Comparison of ENCODE assay signal across 10 mouse cellular contexts in genomic region chr7:30062478-30062877, GRCm38 (mm10). TPM values are rescaled to one million over a fixed set of nuclear protein-coding genes. Genes with fewer than 3 reads are reported as not detected.
DNase-seq lines count a peak whose midpoint lies in the region; ATAC-seq and TF ChIP-seq lines count a peak whose summit lies in the region.
"Had no signal": no experiment of that assay in that cellular context is flagged by ENCODE, and none has a peak within 500 bp of the region (broad histone marks: within the 10 kb centered on the region; RNA-seq: fewer than 3 reads in every experiment).

No protein-coding gene starts in this region.

- no peaks in the 10 kb centered on the region for H3K9me3 ChIP-seq in ES-E14 (ENCODE audit: control insufficient read depth, insufficient read depth, low read depth, low read length)
- H3K9me3 ChIP-seq in limb, embryonic 11.5 days (ENCODE audit: control insufficient read depth, low read length): no peaks in the 10 kb centered on the region
- H3K9me3 ChIP-seq: liver, embryonic 15.5 days had no signal

- H3K36me3 ChIP-seq in kidney, adult 2 months (ENCODE audit: control insufficient read depth, insufficient read depth, low read length): no peaks in the 10 kb centered on the region
- H3K36me3 ChIP-seq in ES-E14 (ENCODE audit: control insufficient read depth, insufficient read depth, low read length, poor library complexity, severe bottlenecking): peaks cover 18% of the 10 kb centered on the region
- peaks cover 8% of the 10 kb centered on the region; the same call in 1 of the 2 replicates for H3K36me3 ChIP-seq in limb, embryonic 11.5 days (ENCODE audit: control insufficient read depth, insufficient read depth, low read length)

- TF ChIP-seq POLR2A in kidney, adult 2 months (IDR thresholded peaks at IDR 0.05; ENCODE audit: low read depth, low read length): no peak

- DNase-seq in kidney, adult 2 months: no peak
- DNase-seq in kidney, adult 11 months: no peak
- DNase-seq in A20 (ENCODE audit: low read depth, low spot score) (peak; percentile 35), ES-E14 (ENCODE audit: low read depth, low spot score) (peak; percentile 60)
- DNase-seq in limb, embryonic 11.5 days (ENCODE audit: low spot score): peak; percentile 44
- DNase-seq in gastrocnemius, adult 18-20 months (ENCODE audit: low spot score): no peak
- DNase-seq in testis, postnatal 14 days (ENCODE audit: low spot score): no peak
- DNase-seq: cerebellum, adult 8-10 months had no signal

- TF ChIP-seq CTCF in kidney, adult 2 months (conservative IDR thresholded peaks at IDR 0.05; ENCODE audit: insufficient read depth, insufficient read length, low read depth, low read length): peak; percentile 34

- H3K4me2 ChIP-seq in limb, embryonic 11.5 days (ENCODE audit: low read depth, severe bottlenecking): no peak overlapping the region
- H3K4me2 ChIP-seq: liver, embryonic 15.5 days had no signal

- no peaks in the 10 kb centered on the region for H3K27me3 ChIP-seq in kidney, adult 2 months (replicated peaks; ENCODE audit: control insufficient read depth, insufficient read depth, low read length)
- no peaks in the 10 kb centered on the region for H3K27me3 ChIP-seq in limb, embryonic 11.5 days (ENCODE audit: control insufficient read depth, insufficient read depth, low read length)
- H3K27me3 ChIP-seq: liver, embryonic 15.5 days had no signal

- 87% methylated on average over 5 of the region's 5 CpGs for WGBS in kidney, adult 2 months
- WGBS in limb, embryonic 11.5 days: 90% methylated on average over 5 of the region's 5 CpGs

- H3K9ac ChIP-seq in ES-E14 (ENCODE audit: insufficient read depth, low read depth, low read length, poor library complexity, severe bottlenecking): no peak overlapping the region
- H3K9ac ChIP-seq in limb, embryonic 11.5 days (ENCODE audit: low read length): no peak overlapping the region
- H3K9ac ChIP-seq: liver, embryonic 15.5 days had no signal

- H3K4me3 ChIP-seq in kidney, adult 2 months (ENCODE audit: insufficient read depth, low read depth, low read length): no peak overlapping the region
- no peak overlapping the region for H3K4me3 ChIP-seq in ES-E14 (ENCODE audit: insufficient read depth in 1 of 2, low read depth in 1 of 2, low read length in 2 of 2, poor library complexity in 1 of 2, severe bottlenecking in 1 of 2)
- no peak overlapping the region for H3K4me3 ChIP-seq in limb, embryonic 11.5 days (ENCODE audit: low read depth, low read length)
- H3K4me3 ChIP-seq: liver, embryonic 15.5 days had no signal

- no peak overlapping the region for H3K27ac ChIP-seq in kidney, adult 2 months (ENCODE audit: insufficient read depth, low read depth, low read length)
- no peak overlapping the region for H3K27ac ChIP-seq in ES-E14 (ENCODE audit: insufficient read depth, low read depth, low read length, poor library complexity, severe bottlenecking)
- no peak overlapping the region for H3K27ac ChIP-seq in limb, embryonic 11.5 days (replicated peaks; ENCODE audit: low read depth, low read length)
- H3K27ac ChIP-seq: liver, embryonic 15.5 days had no signal

- no peak for ATAC-seq in limb, embryonic 11.5 days (ENCODE audit: insufficient number of reproducible peaks, low FRiP score, low TSS enrichment, low read depth)
- ATAC-seq in activated CD4-positive, CD25-positive, alpha-beta regulatory T cell, adult 4 months: no peak

- in situ Hi-C loops in ES-E14 (cut with MboI; ENCODE audit: low sequenced_read_pairs in 2 of 2, unreplicated experiment in 2 of 2): no loop called here

- no peaks in the 10 kb centered on the region for H3K4me1 ChIP-seq in kidney, adult 2 months (ENCODE audit: control insufficient read depth, insufficient read depth, low read length)
- H3K4me1 ChIP-seq in ES-E14 (ENCODE audit: control insufficient read depth in 2 of 2, insufficient read depth in 2 of 2, low read length in 2 of 2, poor library complexity in 1 of 2): no peaks in the 10 kb centered on the region; a peak in 1 of 4 replicates
- no peaks in the 10 kb centered on the region for H3K4me1 ChIP-seq in limb, embryonic 11.5 days (ENCODE audit: control insufficient read depth, insufficient read depth, low read length)
- H3K4me1 ChIP-seq: liver, embryonic 15.5 days had no signal

TF ChIP-seq in ES-E14, 5 proteins besides CTCF, POLR2A, EP300 and RAD21:
- no peak for TF ChIP-seq HCFC1 (IDR thresholded peaks at IDR 0.05; ENCODE audit: borderline replicate concordance, insufficient read depth, low read length)
- TF ChIP-seq MAFK (IDR thresholded peaks at IDR 0.05; ENCODE audit: insufficient read depth, low read depth, low read length): no peak
- no peak for TF ChIP-seq CHD2 (IDR thresholded peaks at IDR 0.05; ENCODE audit: low read depth, low read length)
- TF ChIP-seq ZNF384 (IDR thresholded peaks at IDR 0.05; ENCODE audit: low read depth, low read length): no peak
- peak; percentile 17; the same call in 1 of the 2 replicates for TF ChIP-seq ZC3H11A (IDR thresholded peaks at IDR 0.05; ENCODE audit: borderline replicate concordance, low read depth, low read length)
TF ChIP-seq in ES-E14: peak in this region for 1.

RNA-seq across cellular contexts. Expression of gene Zfp82, which starts 10.2 kb away (rescaled TPM):
- polyA plus RNA-seq in kidney, adult 2 months (2012; rRNA removed): 0.29 and 0.42 TPM in 2 replicates
- 5.8 and 7.3 TPM in 2 replicates for total RNA-seq in ES-E14 (2012; rRNA removed)
- polyA plus RNA-seq in limb, embryonic 11.5 days (2014; fragmentation: Nextera tagmentation; extraction: Ambion mirVana): 4.3 and 4.7 TPM in 2 replicates
- 1 to 10 TPM; 4.9 to 5.5 TPM for polyA plus RNA-seq in activated CD4-positive, CD25-positive, alpha-beta regulatory T cell, adult 4 months (2017; shearing (Covaris generic))
- total RNA-seq in gastrocnemius, adult 18-20 months (2021): 1 to 10 TPM; 1.6 to 2.7 TPM

RNA-seq across cellular contexts. Expression of gene Zfp14, which starts 11.3 kb away (rescaled TPM):
- polyA plus RNA-seq in kidney, adult 2 months (2012; rRNA removed): 1.7 and 1.9 TPM in 2 replicates
- total RNA-seq in ES-E14 (2012; rRNA removed): 2.1 and 3.3 TPM in 2 replicates
- polyA plus RNA-seq in limb, embryonic 11.5 days (2014; fragmentation: Nextera tagmentation; extraction: Ambion mirVana): 3.8 and 4.0 TPM in 2 replicates
- 1 to 10 TPM; 4.3 to 5.2 TPM for polyA plus RNA-seq in activated CD4-positive, CD25-positive, alpha-beta regulatory T cell, adult 4 months (2017; shearing (Covaris generic))
- 1 to 10 TPM; 2.1 to 2.3 TPM for total RNA-seq in gastrocnemius, adult 18-20 months (2021)

RNA-seq across cellular contexts. Expression of gene Gm26920, which starts 27.7 kb away (rescaled TPM):
- polyA plus RNA-seq in kidney, adult 2 months (2012; rRNA removed): 0.07 TPM in 1 of 2 replicates, not detected in the other
- total RNA-seq in ES-E14 (2012; rRNA removed): 0.26 and 0.71 TPM in 2 replicates
- 3.2 and 4.6 TPM in 2 replicates for polyA plus RNA-seq in limb, embryonic 11.5 days (2014; fragmentation: Nextera tagmentation; extraction: Ambion mirVana)
- polyA plus RNA-seq in activated CD4-positive, CD25-positive, alpha-beta regulatory T cell, adult 4 months (2017; shearing (Covaris generic)): 1 to 10 TPM; 1.9 to 3.2 TPM
- not detected for total RNA-seq in gastrocnemius, adult 18-20 months (2021)
- polyA plus RNA-seq: liver, embryonic 15.5 days had no signal

RNA-seq across cellular contexts. Expression of gene Zfp566, which starts 27.8 kb away (rescaled TPM):
- 1.4 and 2.1 TPM in 2 replicates for polyA plus RNA-seq in kidney, adult 2 months (2012; rRNA removed)
- 13.1 and 16.3 TPM in 2 replicates for total RNA-seq in ES-E14 (2012; rRNA removed)
- 17.0 and 19.7 TPM in 2 replicates for polyA plus RNA-seq in limb, embryonic 11.5 days (2014; fragmentation: Nextera tagmentation; extraction: Ambion mirVana)
- 1 to 10 TPM; 8.4 to 9.9 TPM for polyA plus RNA-seq in activated CD4-positive, CD25-positive, alpha-beta regulatory T cell, adult 4 months (2017; shearing (Covaris generic))
- 1 to 10 TPM; 2.2 to 3.4 TPM for total RNA-seq in gastrocnemius, adult 18-20 months (2021)

RNA-seq across cellular contexts. Expression of gene Zfp260, which starts 32.1 kb away (rescaled TPM):
- 13.2 and 18.1 TPM in 2 replicates for polyA plus RNA-seq in kidney, adult 2 months (2012; rRNA removed)
- total RNA-seq in ES-E14 (2012; rRNA removed): 33.5 and 40.4 TPM in 2 replicates
- 142 and 150 TPM in 2 replicates for polyA plus RNA-seq in limb, embryonic 11.5 days (2014; fragmentation: Nextera tagmentation; extraction: Ambion mirVana)
- 10 to 100 TPM; 56.6 to 88.9 TPM for polyA plus RNA-seq in activated CD4-positive, CD25-positive, alpha-beta regulatory T cell, adult 4 months (2017; shearing (Covaris generic))
- 10 to 100 TPM; 33.3 to 37.9 TPM for total RNA-seq in gastrocnemius, adult 18-20 months (2021)

Comparison
In these comparisons a context has a peak if more than half of its experiments do, and no peak if none do; other contexts are left out.
1. DNase-seq: peak in A20 (single experiment), ES-E14 (single experiment) and limb, embryonic 11.5 days (single experiment); none in kidney, adult 2 months (single experiment), kidney, adult 11 months (single experiment), gastrocnemius, adult 18-20 months (single experiment) and testis, postnatal 14 days (single experiment).